Mouse (Mus musculus): ENCODE results near the gene Fam189a1. TPM values are rescaled to one million over a fixed set of nuclear protein-coding genes. Genes with fewer than 3 reads are reported as not detected.
A peak's percentile ranks its signal among the peaks of the same experiment; 100 is the strongest.

The Fam189a1 gene
- total RNA-seq, 2 experiments from 2014 or later, result not detected

DNA sequence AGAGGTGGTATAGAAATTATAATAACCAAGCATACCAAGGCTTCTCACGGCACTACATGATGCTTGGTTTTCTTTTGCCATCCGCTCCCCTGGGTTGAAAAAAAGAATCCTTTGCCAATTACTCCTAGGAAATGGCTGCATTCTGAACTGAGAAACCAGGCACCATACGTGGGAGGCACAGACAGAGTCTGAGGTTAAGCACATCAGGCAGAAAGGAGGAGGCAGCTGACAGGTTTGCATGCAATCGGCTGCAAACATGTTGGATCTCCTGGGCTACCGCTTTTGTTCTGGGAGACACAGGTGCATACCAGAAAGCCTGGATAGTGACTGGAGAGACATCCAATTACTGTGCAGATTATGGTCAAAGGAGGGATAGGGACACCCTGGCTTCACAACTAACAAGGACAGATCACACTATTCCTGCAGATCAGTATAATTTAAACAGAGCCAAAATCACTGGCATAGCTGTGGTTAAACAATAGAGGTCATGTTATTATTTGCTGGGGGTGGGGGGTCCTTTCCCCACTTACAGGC, 308.9 kb downstream of the Fam189a1 start:
- ATAC-seq (replicated peaks; ENCODE audit: poor library complexity, severe bottlenecking), result no peak

DNA sequence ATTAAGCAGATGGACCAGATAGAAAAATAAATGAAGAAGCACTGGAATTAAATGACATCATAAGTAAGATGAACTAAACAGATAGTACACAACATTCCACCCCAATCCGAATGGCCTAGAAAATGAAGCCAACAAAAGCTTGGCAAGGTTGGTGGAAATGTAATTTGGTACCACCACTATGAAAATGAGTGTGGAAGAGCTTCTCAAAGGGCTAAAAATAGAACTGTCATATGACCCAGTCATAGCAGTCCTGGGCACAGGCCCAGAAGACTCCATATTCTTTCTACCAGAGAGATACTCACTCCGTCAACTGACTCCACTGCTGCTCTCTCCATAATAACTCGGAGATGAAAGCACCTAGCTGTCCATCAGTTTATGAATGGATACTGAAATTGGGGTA, 310.3 kb downstream of the Fam189a1 start:
- ATAC-seq (replicated peaks; ENCODE audit: poor library complexity, severe bottlenecking), result no peak

GRCm38 (mm10) chr7:64840946-64841659, 315.3 kb downstream of the Fam189a1 start:
- no peak for ATAC-seq (replicated peaks; ENCODE audit: poor library complexity, severe bottlenecking)

- ATAC-seq (replicated peaks; ENCODE audit: poor library complexity, severe bottlenecking), result no peak
Observed at GRCm38 (mm10) chr7:64840576-64840895, 315.8 kb downstream of the Fam189a1 start.

- peak; percentile 25; the same call in 1 of the 2 replicates for ATAC-seq (replicated peaks; ENCODE audit: poor library complexity, severe bottlenecking)
Observed at GRCm38 (mm10) chr7:64839801-64840575, 316.4 kb downstream of the Fam189a1 start.

GRCm38 (mm10) chr7:64839281-64839680, 317.1 kb downstream of the Fam189a1 start:
- ATAC-seq (replicated peaks; ENCODE audit: poor library complexity, severe bottlenecking), result no peak

GRCm38 (mm10) chr7:64830214-64830995, 326.0 kb downstream of the Fam189a1 start:
- ATAC-seq (replicated peaks; ENCODE audit: poor library complexity, severe bottlenecking), result no peak

DNA sequence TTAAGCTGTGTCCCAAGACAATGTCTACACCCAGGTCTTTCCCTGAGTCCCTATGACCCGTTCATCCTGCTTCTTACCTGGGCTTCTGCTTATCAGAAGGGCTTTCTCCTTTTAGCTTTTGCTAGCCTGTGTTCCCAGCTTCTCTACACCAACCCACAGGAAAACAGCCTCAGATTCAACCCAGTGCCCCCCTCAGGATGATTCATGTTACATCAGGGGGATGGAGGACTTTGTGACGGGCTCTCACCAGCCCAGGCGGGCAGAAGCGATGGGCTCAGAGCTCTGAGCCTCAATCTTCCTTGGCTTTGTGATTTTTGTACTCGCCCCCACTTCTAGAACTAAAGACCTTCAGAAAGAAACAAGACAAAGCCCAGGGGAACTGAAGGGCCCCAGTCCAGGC, 335.3 kb downstream of the Fam189a1 start:
- ATAC-seq (replicated peaks; ENCODE audit: poor library complexity, severe bottlenecking), result no peak

- no peak for ATAC-seq (replicated peaks; ENCODE audit: poor library complexity, severe bottlenecking)
Observed at GRCm38 (mm10) chr7:64819683-64820082, 336.7 kb downstream of the Fam189a1 start.

GRCm38 (mm10) chr7:64808876-64809275, 347.5 kb downstream of the Fam189a1 start:
- ATAC-seq (replicated peaks; ENCODE audit: poor library complexity, severe bottlenecking), result no peak

DNA sequence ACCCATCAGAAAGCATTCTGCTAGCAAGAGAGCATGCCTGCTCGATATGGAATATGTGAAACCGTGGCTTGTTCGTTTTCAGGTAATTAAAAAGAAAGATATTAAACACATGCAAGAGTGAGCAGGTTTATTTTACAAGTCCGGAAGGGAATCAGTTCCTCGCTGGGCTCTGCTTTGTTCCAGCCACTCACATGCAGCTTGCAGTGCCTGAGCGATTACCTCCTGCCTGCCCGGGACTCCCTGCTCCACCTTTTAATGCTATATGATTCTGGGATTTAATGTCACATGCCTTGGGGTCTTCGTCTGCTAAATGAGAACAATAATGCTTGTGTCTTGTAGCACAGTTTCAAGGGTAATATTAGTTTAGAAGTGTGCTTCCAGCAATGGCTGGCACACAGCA, 351.3 kb downstream of the Fam189a1 start:
- no peak for ATAC-seq (replicated peaks; ENCODE audit: poor library complexity, severe bottlenecking)

GRCm38 (mm10) chr7:64795554-64795953, 360.8 kb downstream of the Fam189a1 start:
- no peak for ATAC-seq (replicated peaks; ENCODE audit: poor library complexity, severe bottlenecking)

- ATAC-seq (replicated peaks; ENCODE audit: poor library complexity, severe bottlenecking), result no peak
Observed at GRCm38 (mm10) chr7:64792031-64792430, 364.3 kb downstream of the Fam189a1 start.

DNA sequence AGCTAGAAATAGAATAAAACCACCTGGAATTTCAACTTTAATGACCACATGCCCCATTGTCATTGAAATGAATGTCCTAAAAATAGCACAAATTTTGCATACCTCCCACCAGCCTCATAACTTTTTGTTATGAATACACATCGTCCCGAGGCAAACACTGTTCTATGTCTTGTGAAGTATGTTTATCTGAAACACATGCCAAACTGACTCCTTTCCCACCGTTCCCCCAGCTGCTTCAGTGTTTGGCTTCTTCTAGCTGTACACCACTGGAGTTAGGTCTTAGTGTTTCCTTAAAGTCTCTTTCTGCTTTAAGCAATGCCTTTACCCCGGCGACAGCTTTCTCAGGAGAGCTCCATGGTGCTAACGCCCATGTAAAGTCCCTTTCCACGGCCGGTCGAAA, 365.2 kb downstream of the Fam189a1 start:
- no peak for ATAC-seq (replicated peaks; ENCODE audit: poor library complexity, severe bottlenecking)

DNA sequence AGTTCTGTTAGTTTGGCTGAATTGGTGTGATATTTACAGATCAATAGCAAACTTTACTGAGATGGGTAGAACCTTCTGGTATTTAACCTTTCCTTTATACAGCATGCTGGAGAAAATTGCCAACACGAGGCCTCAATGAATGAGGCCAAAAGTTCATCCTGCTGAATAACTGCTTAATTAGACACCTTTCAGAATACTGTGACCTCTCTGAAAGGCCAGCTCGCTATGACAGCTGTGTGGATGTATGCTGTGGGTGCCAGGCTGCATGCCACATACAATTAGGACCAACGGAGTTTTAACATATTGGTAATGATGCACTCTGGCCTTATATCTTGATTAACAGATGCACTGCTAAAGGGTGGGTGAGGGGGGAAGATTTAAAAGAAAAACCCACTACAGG, 371.3 kb downstream of the Fam189a1 start:
- ATAC-seq (replicated peaks; ENCODE audit: poor library complexity, severe bottlenecking), result no peak

DNA sequence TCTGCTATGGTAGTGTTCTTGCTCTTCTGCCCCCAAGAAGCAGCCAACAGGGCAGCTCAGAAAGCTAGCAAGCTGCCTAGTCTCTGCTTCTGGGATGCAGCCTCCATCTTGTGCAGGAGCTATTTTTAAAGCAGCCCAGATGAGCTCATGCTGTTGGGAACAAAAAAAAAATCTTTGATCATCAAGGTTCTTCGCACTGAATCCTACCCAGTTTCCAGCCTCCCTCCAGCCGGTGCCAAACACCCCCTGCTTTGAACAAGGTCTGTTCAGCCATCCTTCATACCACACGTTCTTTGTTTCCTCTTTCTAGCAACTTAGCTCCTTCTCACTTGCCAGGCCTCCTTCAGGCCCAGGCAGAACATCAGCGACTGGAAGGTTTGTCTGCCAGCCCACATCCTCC, 376.9 kb downstream of the Fam189a1 start:
- ATAC-seq (replicated peaks; ENCODE audit: poor library complexity, severe bottlenecking), result no peak

GRCm38 (mm10) chr7:64776708-64777489, 379.5 kb downstream of the Fam189a1 start:
- no peak for ATAC-seq (replicated peaks; ENCODE audit: poor library complexity, severe bottlenecking)

DNA sequence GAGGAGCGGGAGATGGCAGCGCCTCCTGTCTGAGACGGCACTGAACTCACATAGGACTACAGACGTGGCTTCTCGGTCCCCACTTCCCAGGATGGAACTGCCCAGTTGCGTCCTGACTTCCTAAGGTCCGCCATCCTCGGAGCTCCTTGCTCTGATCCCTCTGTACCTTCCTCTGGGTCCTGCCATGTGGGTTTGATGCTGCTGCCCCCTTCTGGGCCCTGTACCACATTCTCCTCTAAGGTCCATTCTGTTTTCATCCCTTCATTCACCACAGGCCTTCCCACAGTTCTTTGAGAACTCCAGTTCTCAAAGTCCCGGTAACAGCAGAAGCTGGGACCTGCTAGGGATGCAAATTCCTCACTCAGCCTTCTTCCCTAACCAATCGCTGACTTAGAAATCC, 382.9 kb downstream of the Fam189a1 start:
- no peak for ATAC-seq (replicated peaks; ENCODE audit: poor library complexity, severe bottlenecking)

GRCm38 (mm10) chr7:64770779-64771390, 385.5 kb downstream of the Fam189a1 start:
- no peak for ATAC-seq (replicated peaks; ENCODE audit: poor library complexity, severe bottlenecking)

GRCm38 (mm10) chr7:64769768-64770167, 386.6 kb downstream of the Fam189a1 start:
- no peak for ATAC-seq (replicated peaks; ENCODE audit: poor library complexity, severe bottlenecking)
